Mouse (Mus musculus) lung, embryonic 16.5 days (tissue): ENCODE data around the gene Amz2. TPM values are rescaled to one million over a fixed set of nuclear protein-coding genes. Genes with fewer than 3 reads are reported as not detected.

ENCODE experiments used
- ATAC-seq: fragments of 200-750 bp; cut with Nextera tagmentation; 2 replicates; pipeline ENCODE4 v1.8.0; 2017; ENCODE audit warnings: low read depth, mild to moderate bottlenecking, moderate library complexity
- H3K27ac ChIP-seq: fragments of 300-500 bp; sonication (generic); 2 replicates; pipeline ENCODE4 v1.5.1; 2014; ENCODE audit warnings: mild to moderate bottlenecking, control low read depth, low read length
- H3K27me3 ChIP-seq: fragments of 300-500 bp; sonication (generic); 2 replicates; pipeline ENCODE4 v1.6.1; 2014; ENCODE audit warnings: low read depth, low read length, mixed read lengths; ENCODE audit not compliant: control insufficient read depth, insufficient read depth
- H3K36me3 ChIP-seq: fragments of 300-500 bp; sonication (generic); 2 replicates; pipeline ENCODE4 v1.6.1; 2014; ENCODE audit warnings: low read length; ENCODE audit not compliant: control insufficient read depth, insufficient read depth
- H3K4me1 ChIP-seq: fragments of 300-500 bp; sonication (generic); replicated peaks from 2 replicates; pipeline ENCODE4 v1.6.1; 2014; ENCODE audit warnings: low read length, mixed read lengths; ENCODE audit not compliant: control insufficient read depth, insufficient read depth
- H3K4me2 ChIP-seq: fragments of 300-500 bp; sonication (generic); 2 replicates; pipeline ENCODE4 v1.6.1; 2014; ENCODE audit warnings: low read depth, low read length, control low read depth
- H3K4me3 ChIP-seq: fragments of 300-500 bp; sonication (generic); 2 replicates; pipeline ENCODE4 v1.5.1; 2014; ENCODE audit warnings: mild to moderate bottlenecking, low read length, control low read depth
- H3K9ac ChIP-seq: fragments of 300-500 bp; sonication (generic); 2 replicates; pipeline ENCODE4 v1.6.1; 2014; ENCODE audit warnings: low read length, control low read depth
- H3K9me3 ChIP-seq: fragments of 300-500 bp; sonication (generic); 2 replicates; pipeline ENCODE4 v1.6.1; 2016; ENCODE audit warnings: low read length; ENCODE audit not compliant: control insufficient read depth
- WGBS: fragments of 180-500 bp; shearing (Covaris S2); extraction: QIAGEN DNeasy Blood & Tissue Kit; methylation state at CpG from one replicate; pipeline ENCODE4 v1.1.7; 2014; 5-methylcytosine and 5-hydroxymethylcytosine counted together
- polyA plus RNA-seq: library from polyadenylated mRNA; unstranded; fragments of >200 nt; fragmentation: Nextera tagmentation; extraction: Ambion mirVana; gene quantifications from 2 replicates; pipeline ENCODE4 v1.2.1, GENCODE M21; 2015

Gene Amz2
- polyA plus RNA-seq, 1 experiment from 2014 or later: 40.4 TPM

DNA sequence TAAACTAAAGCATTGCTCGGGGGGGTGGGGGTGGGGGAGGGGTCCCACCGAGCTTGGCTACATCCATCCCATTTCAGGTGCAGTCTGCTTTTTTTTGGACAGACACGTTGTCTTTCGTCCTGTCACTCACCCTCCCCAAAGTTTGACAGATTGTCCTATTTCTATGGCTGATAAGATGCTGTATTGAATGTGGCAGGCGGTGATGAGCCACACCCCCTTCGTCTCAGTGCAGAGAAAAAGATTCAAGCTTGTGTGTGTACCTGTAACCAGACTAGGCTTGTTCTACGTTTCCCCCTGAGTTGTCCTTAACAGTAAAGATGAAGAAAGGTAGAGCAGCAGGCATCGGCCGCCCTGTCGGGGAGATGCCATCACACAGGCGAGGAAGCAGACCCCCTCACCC lies 25.4 kb downstream of the Amz2 start:
- Histone ChIP-seq H3K27me3 (no peaks in the 10 kb centered on the region), H3K4me3 (no peak overlapping the region), H3K4me2 (no peak overlapping the region), H3K4me1 (no peaks in the 10 kb centered on the region), H3K27ac (no peak overlapping the region), H3K9me3 (no peaks in the 10 kb centered on the region), H3K36me3 (no peaks in the 10 kb centered on the region), H3K9ac (no peak overlapping the region)
- 76% methylated on average over 11 of the region's 11 CpGs for WGBS
- no peak for ATAC-seq

DNA sequence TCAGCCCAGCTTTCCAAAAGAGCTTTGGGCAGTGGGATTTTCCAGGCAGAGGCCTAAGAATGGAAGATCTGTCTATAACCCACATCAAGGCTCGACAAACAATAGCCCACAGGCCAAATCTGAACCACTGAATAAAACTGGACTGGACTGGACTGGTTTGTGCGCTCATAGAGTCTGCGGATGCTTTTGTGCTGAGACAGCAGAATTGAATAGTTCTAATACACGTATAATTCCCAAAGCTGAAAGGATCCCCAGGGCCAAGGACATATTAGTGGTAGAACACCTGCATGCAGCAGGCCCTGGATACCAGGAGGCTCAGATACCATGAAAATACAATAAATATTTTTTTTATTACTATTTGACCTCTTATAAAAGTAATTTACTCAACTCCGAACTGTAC lies 30.5 kb downstream of the Amz2 start:
- ATAC-seq: no peak
- Histone ChIP-seq H3K4me2 (no peak overlapping the region), H3K27ac (no peak overlapping the region), H3K9ac (no peak overlapping the region), H3K9me3 (no peaks in the 10 kb centered on the region), H3K36me3 (no peaks in the 10 kb centered on the region), H3K4me3 (no peak overlapping the region), H3K27me3 (no peaks in the 10 kb centered on the region), H3K4me1 (no peaks in the 10 kb centered on the region)
- 94% methylated on average over 5 of the region's 5 CpGs for WGBS

DNA sequence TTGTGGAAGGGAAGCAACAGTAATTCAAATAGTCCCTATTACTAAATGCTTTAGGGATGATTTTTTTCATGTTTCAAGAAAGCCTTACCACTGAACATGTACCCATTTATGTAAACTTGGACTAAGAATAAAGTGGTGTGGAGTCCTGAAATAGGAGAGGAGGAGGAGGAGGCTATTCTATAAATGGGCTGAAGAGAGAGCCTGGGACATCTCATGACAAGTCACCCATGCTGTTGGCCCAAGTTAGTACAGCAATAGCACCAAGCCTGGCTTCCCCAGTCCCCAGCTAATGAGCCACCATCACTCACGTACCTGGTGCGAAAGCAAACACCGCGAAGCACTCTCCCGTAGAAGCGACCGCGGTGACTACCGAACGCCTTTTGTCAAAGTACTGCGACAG lies 32.4 kb downstream of the Amz2 start:
- no peak for ATAC-seq
- 91% methylated on average over 11 of the region's 11 CpGs for WGBS
- Histone ChIP-seq H3K4me2 (no peak overlapping the region), H3K36me3 (no peaks in the 10 kb centered on the region), H3K9ac (no peak overlapping the region), H3K4me3 (no peak overlapping the region), H3K9me3 (no peaks in the 10 kb centered on the region), H3K27ac (no peak overlapping the region), H3K27me3 (no peaks in the 10 kb centered on the region), H3K4me1 (no peaks in the 10 kb centered on the region)

DNA sequence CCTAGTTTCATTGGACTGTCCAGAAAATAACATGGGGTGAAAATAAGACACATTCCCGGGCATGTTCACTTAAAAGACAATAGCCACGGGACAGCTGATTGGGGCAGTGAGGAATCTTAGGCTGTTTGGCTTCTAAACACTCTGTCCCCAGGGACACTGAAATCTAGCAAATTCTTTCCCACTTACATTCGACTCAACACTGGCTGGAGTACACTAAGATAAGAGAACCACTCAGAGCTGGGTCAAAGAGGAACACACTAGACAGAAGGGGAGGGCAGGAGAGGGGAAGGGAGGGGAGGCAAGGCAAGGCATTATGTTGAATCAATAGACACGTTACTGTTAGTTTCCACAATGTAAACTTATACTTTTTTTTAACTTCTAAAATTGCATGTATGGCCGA lies 34.8 kb downstream of the Amz2 start:
- H3K9ac ChIP-seq: no peak overlapping the region
- 17% methylated on average over 5 of the region's 5 CpGs for WGBS
- no peak overlapping the region for H3K4me3 ChIP-seq
- H3K4me2 ChIP-seq: no peak overlapping the region
- no peak overlapping the region for H3K27ac ChIP-seq
- no peaks in the 10 kb centered on the region for H3K4me1 ChIP-seq
- ATAC-seq: peak; percentile 47; the same call in 1 of the 2 replicates
- H3K36me3 ChIP-seq: no peaks in the 10 kb centered on the region
- H3K9me3 ChIP-seq: no peaks in the 10 kb centered on the region
- H3K27me3 ChIP-seq: no peaks in the 10 kb centered on the region

DNA sequence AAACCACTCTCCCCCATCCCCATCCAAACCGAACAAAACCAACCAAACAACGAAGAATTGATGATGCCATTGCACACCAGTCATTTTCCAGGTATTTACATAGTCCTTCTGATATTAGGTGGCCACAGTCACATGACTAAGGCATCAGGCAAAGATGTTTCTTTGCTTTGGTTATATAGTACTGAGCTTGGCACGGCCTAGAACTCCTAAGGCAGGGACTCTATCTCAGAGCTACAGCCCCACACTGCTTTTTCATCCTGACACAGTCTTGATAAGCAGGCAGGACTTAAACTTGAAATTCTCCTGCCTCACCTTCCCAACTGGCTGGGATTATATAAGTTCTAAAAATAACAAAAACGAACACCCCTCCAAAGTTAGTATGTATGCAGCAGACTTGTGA lies 39.3 kb downstream of the Amz2 start:
- Histone ChIP-seq H3K4me3 (no peak overlapping the region), H3K27me3 (no peaks in the 10 kb centered on the region), H3K9me3 (no peaks in the 10 kb centered on the region), H3K36me3 (no peaks in the 10 kb centered on the region), H3K4me1 (no peaks in the 10 kb centered on the region; the same call in 1 of the 2 replicates), H3K4me2 (no peak overlapping the region), H3K9ac (no peak overlapping the region), H3K27ac (no peak overlapping the region)
- ATAC-seq: no peak
- WGBS: 87% methylated on average over 4 of the region's 4 CpGs

DNA sequence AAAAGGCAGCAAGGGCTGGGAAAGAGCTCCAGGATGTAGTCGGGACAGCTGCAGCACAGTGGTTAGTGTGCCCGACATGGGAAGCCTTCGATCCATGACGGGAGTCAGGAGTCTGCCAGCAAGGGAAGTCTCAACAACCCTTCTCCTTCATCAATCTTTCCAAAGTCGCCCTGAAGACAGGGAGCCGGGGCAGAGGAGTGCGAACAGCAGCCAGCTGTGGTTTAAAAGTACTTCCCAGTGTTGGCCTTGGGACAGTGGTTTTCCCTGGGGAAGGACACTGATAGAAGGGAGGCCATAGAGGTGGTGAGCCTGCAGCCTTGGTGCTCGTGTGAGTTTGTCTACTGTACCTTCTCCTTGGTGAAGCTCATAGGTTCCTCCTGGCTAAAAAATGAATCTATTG lies 41.2 kb downstream of the Amz2 start:
- Histone ChIP-seq H3K9ac (no peak overlapping the region), H3K4me2 (no peak overlapping the region), H3K4me3 (no peak overlapping the region), H3K4me1 (peaks cover 9% of the 10 kb centered on the region; the same call in 1 of the 2 replicates), H3K36me3 (no peaks in the 10 kb centered on the region), H3K9me3 (no peaks in the 10 kb centered on the region), H3K27me3 (no peaks in the 10 kb centered on the region; the same call in 1 of the 2 replicates), H3K27ac (no peak overlapping the region)
- WGBS: 31% methylated on average over 8 of the region's 8 CpGs
- no peak for ATAC-seq

DNA sequence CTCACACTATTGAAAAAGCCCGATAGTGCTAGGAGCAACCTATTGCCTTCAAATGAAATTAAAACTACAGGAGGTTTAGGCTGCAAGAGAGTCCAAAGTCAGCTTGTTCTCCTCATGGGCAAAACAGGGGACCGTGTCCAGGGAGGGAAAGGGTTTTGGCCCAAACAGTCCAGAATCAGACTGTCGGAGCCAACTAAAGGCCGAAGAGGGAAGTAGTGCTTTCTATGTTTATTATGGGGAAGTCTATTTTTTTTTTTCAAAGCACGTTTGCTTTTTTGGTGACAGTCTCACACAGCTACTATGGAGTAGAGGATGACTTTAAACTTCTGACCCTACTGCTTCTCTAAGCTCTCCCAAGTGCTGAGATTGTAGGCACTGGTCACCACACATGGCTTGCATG lies 42.4 kb downstream of the Amz2 start:
- Histone ChIP-seq H3K27me3 (no peaks in the 10 kb centered on the region; the same call in 1 of the 2 replicates), H3K9me3 (no peaks in the 10 kb centered on the region), H3K9ac (no peak overlapping the region), H3K27ac (no peak overlapping the region), H3K36me3 (no peaks in the 10 kb centered on the region), H3K4me1 (peaks cover 12% of the 10 kb centered on the region; the same call in 1 of the 2 replicates), H3K4me3 (no peak overlapping the region), H3K4me2 (no peak overlapping the region)
- ATAC-seq: no peak
- 53% methylated on average over 5 of the region's 5 CpGs for WGBS

DNA sequence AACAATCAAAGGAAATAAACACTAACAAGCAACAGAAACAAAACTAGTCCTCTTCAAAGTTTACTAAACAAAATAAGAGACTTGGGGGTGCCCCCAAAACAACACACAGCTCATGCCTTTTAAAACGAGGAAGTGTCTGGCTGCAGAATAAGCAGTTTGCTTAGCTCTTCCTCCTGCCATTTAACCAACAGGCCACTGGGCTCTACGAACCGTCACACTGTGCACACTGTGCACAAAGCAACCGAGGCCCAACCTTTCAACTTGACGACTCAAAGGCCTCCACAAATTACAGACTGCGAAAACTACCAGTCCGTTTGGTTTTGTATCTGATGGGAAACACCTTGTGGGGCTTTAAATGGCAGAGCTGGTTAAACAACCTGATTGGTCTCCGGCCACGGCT lies 44.4 kb downstream of the Amz2 start:
- Histone ChIP-seq H3K4me1 (peaks cover 16% of the 10 kb centered on the region; the same call in 1 of the 2 replicates), H3K9ac (no peak overlapping the region), H3K36me3 (no peaks in the 10 kb centered on the region), H3K27me3 (peaks cover 4% of the 10 kb centered on the region; the same call in 1 of the 2 replicates), H3K9me3 (no peaks in the 10 kb centered on the region), H3K4me3 (no peak overlapping the region), H3K27ac (no peak overlapping the region), H3K4me2 (no peak overlapping the region)
- no peak for ATAC-seq
- 70% methylated on average over 9 of the region's 9 CpGs for WGBS

DNA sequence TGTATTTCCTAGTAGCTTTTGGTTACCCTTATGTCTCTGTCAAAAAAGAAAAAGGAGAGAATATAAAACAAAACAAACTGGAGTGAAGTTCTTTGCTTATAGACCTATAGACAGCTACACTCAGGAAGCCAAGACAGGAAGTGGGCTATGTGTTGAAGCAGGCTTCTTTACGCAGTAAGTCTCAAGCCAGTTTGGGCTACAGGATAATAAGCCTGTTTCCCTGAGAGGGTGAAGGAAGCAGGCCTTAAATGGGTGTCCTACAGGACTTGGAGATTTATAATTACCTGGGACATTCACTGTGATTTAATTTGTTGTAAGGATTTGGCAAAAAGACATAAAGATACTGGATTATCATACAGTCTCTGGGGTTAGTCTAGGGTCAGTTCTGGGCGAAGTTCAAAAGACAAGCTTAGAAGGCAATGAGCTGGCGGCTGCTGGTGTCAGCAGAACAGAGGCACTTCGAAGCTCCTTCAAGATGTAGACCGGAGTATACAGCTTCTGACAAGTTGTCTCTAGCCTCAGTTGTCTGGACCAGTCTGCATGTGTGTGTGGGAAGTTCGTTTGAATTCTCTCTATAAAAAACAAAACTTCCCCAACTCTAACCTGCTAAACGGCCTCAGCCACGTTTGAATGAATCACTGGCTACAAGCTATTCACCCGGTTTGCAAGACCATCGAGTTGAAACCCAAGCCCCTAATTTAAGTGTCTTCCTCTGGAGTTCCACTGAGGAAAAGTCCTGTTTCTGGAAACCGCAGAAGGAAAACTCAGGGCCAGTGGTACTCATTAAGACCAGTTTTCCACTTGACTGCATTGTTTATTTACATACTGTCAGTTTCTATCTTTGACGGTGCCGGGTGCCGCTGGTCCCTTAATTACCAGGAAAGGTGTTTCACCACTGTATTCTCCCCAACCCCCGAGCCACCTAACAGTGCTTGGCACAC lies 45.4 kb downstream of the Amz2 start:
- Histone ChIP-seq H3K4me1 (peaks cover 16% of the 10 kb centered on the region; the same call in 1 of the 2 replicates), H3K9ac (no peak overlapping the region), H3K4me2 (peak overlapping the region; percentile 99), H3K9me3 (no peaks in the 10 kb centered on the region), H3K4me3 (peak overlapping the region; percentile 83; the same call in 1 of the 2 replicates), H3K36me3 (no peaks in the 10 kb centered on the region), H3K27me3 (peaks cover 4% of the 10 kb centered on the region; the same call in 1 of the 2 replicates), H3K27ac (peak overlapping the region; percentile 13; the same call in 1 of the 2 replicates)
- 32% methylated on average over 15 of the region's 15 CpGs for WGBS
- no peak for ATAC-seq
